Mouse (Mus musculus) G1E (cell line): ENCODE results near the gene Ptbp1. TPM values are rescaled to one million over a fixed set of nuclear protein-coding genes. Genes with fewer than 3 reads are reported as not detected.

Experiments
- ATAC-seq: 2 replicates; pipeline ENCODE4 v1.8.0; 2016; ENCODE audit warnings: mild to moderate bottlenecking; ENCODE audit not compliant: insufficient number of reproducible peaks, poor library complexity, low FRiP score, severe bottlenecking; ENCODE audit errors: extremely low read depth
- DNase-seq: peaks from one replicate; pipeline ENCODE4 v3.0.0; 2012; ENCODE audit warnings: low spot score
- H3K27me3 ChIP-seq: 2 replicates; pipeline ENCODE4 v1.6.1; 2012; ENCODE audit warnings: mild to moderate bottlenecking, low read length, inconsistent platforms; ENCODE audit not compliant: insufficient read depth
- H3K36me3 ChIP-seq: replicated peaks from 2 replicates; pipeline ENCODE3; 2012; ENCODE audit warnings: mild to moderate bottlenecking, inconsistent platforms
- H3K4me1 ChIP-seq: 2 replicates; pipeline ENCODE4 v1.6.1; 2012; ENCODE audit warnings: low read depth, low read length, inconsistent platforms, mixed read lengths; ENCODE audit not compliant: insufficient read depth
- H3K4me3 ChIP-seq: 2 replicates; pipeline ENCODE4 v1.5.1; 2012; ENCODE audit warnings: low read depth, mild to moderate bottlenecking, inconsistent platforms, low read length, moderate library complexity, mixed read lengths
- H3K9me3 ChIP-seq: replicated peaks from 2 replicates; pipeline ENCODE4 v1.6.1; 2012; ENCODE audit warnings: inconsistent platforms
- CTCF ChIP-seq: IDR thresholded peaks from 2 replicates; pipeline ENCODE4 v1.5.1; 2012; ENCODE audit warnings: low read depth, low read length, inconsistent platforms, mixed read lengths
- GATA1 ChIP-seq: IDR thresholded peaks from 2 replicates; pipeline ENCODE4 v1.6.1; 2012; ENCODE audit warnings: borderline replicate concordance, low read length, inconsistent platforms, mixed read lengths
- GATA2 ChIP-seq: IDR thresholded peaks from 2 replicates; pipeline ENCODE4 v1.6.1; 2012; ENCODE audit warnings: low read depth, low read length, inconsistent platforms, borderline replicate concordance
- POLR2AphosphoS5 ChIP-seq: IDR thresholded peaks from 2 replicates; pipeline ENCODE4 v1.6.1; 2012; ENCODE audit warnings: low read depth, low read length, inconsistent platforms; ENCODE audit not compliant: insufficient replicate concordance
- TAL1 ChIP-seq: conservative IDR thresholded peaks from 2 replicates; pipeline ENCODE4 v1.6.1; 2012; ENCODE audit warnings: low read depth, low read length, inconsistent platforms, mixed read lengths
- polyA plus RNA-seq: library from polyadenylated mRNA; stranded (reverse); fragments of >175 nt; gene quantifications from 2 replicates; pipeline ENCODE4 v1.2.3, GENCODE M21; 2012
- total RNA-seq, 2 experiments: library from RNA; stranded (forward) in 1 of 2; stranded (reverse) in 1 of 2; fragments of 200-1000 nt in 1 of 2; fragments of >200 nt in 1 of 2; fragmentation: Nextera tagmentation in 1 of 2; gene quantifications; 2 replicates each; pipeline ENCODE4 v1.2.3; 2014 to 2017

Gene Ptbp1
- total and polyA plus RNA-seq, 3 experiments, result 168 to 1,117 (median 333) TPM

DNA sequence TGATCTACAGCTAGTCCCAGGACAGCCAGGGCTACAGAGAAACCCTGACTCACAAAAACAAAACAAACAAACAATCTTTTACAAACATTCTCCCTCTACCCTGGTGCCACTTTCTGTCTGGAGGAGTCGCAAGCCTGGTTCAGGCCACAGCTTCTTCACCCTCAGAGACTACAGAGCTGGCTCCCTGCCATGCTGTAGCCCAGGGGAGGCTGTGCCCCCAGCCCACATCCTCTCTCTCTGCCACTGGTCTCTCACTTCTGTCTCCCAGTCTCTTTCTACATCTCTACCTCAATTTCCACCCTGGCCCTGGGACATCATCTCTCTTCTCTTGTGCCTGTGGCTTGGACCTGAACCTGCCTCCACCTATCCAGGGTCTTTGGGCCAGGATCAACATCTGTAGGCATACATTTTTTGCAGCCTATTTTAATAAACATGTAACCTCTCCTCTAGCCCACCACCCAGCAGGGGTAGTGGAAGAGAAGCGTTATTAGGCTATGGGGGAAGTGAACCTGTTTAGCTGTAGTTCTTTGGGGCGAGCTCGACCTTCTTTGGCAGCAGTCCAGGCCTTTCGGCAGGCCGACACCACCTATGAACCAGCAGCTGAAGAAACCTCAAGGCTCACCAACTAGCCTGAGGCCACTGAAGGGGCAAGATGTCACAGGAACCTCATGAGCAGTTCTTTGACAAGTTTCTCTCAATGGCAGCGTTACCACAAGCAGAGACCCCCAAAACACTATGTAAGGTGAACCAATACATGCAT lies 22.0 kb upstream of the Ptbp1 start:
- ATAC-seq (no peak), DNase-seq (no peak)
- H3K27me3 ChIP-seq, result peaks cover 49% of the 10 kb centered on the region
- H3K9me3 ChIP-seq, result 0 out of 2 replicates have a peak, but pooled peaks cover 2% of the 10 kb centered on the region
- TF ChIP-seq GATA2 (no peak), POLR2AphosphoS5 (no peak), GATA1 (no peak), TAL1 (no peak), CTCF (no peak)
- H3K4me3 ChIP-seq, result no peak overlapping the region
- 0 out of 2 replicates have a peak, but pooled peaks cover 3% of the 10 kb centered on the region for H3K4me1 ChIP-seq
- no peaks in the 10 kb centered on the region for H3K36me3 ChIP-seq

DNA sequence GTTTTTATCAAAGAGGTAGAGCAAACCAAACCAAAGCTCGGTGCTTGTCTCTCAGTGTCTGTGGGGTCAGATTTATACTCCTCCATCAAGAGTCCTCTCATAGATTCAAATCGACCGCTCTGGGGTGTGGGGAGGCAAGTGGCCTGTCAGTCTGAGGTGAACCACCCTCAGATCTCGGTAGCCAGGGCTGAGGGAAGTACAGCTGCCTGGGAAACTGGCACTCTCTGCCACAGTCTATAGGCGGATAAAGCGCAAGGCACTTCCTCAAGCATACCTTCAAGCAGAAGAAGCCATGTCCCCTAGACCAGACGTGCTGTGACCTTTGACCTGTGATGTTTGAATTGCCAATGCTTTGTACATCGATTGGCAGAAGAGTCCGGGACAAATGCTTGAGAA lies 21.4 kb upstream of the Ptbp1 start:
- DNase-seq, result no peak
- Histone ChIP-seq H3K27me3 (peaks cover 46% of the 10 kb centered on the region), H3K4me1 (0 out of 2 replicates have a peak, but pooled peaks cover 3% of the 10 kb centered on the region), H3K36me3 (no peaks in the 10 kb centered on the region), H3K9me3 (0 out of 2 replicates have a peak, but pooled peaks cover 4% of the 10 kb centered on the region), H3K4me3 (no peak overlapping the region)
- TF ChIP-seq POLR2AphosphoS5, result no peak
- no peak for TF ChIP-seq GATA1
- no peak for TF ChIP-seq TAL1
- TF ChIP-seq CTCF, result no peak
- no peak for TF ChIP-seq GATA2
- ATAC-seq, result no peak

DNA sequence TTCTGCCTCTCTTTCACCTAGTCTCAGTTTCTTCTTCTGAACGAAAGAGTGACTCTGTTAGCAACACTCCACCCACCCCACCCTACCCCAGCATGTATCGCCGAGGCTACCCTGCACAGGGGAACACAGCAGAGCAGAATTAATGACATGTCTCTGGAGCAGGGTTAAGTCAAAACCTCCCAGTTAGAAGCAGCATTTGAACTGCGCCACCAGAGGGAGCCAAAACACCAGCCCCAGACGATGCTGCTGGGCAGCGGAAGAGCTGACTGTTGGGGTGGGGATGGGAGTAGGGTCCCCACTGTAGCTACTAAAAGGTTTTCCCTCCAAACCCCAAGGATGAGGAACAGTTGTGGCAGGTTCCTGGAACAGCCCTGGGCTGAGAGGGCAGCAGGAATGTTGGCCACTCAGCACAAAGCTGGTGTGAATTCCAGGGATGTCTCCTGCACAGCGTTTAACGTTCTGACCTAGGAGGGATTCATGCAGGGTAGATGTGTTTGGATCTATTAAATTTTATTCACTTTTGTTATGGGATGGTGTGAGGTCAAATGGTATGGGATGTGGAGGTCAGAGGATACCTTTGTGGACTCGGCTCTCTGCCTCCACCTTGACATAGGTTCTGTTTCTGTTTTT lies 19.3 kb upstream of the Ptbp1 start:
- Histone ChIP-seq H3K4me1 (0 out of 2 replicates have a peak, but pooled peaks cover 3% of the 10 kb centered on the region), H3K4me3 (no peak overlapping the region), H3K27me3 (peaks cover 36% of the 10 kb centered on the region), H3K9me3 (0 out of 2 replicates have a peak, but pooled peaks cover 4% of the 10 kb centered on the region), H3K36me3 (no peaks in the 10 kb centered on the region)
- DNase-seq (peak; percentile 55), ATAC-seq (no peak)
- TF ChIP-seq TAL1, result no peak
- peak; percentile 75; the same call in 1 of the 2 replicates for TF ChIP-seq CTCF

DNA sequence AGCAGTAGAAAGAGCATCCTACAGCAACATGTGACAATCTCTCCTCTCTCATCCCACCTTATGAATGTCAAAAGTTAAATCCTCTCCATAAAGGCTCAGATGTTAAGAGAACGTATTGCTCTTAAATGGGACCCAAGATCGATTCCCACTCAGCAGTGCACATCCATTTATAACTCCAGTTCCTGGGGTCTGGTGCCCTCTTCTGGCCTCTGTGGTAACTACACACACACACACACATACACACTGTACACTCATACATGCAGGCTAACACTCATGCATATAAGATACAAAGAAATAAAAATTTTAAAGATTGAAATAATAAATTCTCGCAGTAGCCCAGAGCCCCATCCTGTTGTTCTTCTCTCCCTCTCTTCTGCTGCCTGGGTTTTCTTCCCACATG lies 17.3 kb upstream of the Ptbp1 start:
- peaks cover 16% of the 10 kb centered on the region for H3K4me1 ChIP-seq
- DNase-seq, result no peak

DNA sequence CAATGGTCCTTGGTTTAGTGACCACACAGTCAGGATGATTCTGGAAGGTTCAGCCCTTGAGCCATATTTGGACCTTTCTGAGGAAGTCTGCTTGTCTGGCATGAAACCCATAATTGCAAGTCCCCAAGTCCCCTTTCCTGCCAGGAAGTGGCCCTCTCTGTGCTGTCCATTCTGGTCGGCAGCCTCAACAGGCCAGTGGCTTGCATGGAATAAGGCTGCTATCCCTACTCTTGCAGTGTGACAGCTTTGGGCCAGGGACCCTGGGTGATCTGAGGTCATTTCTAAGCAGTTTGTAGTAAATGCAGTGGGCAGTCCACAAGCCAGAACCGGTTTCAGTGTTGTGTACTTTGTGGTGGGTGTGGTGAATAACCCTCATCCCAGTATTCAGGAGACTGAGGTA lies 16.1 kb upstream of the Ptbp1 start:
- DNase-seq (no peak), ATAC-seq (no peak)
- no peak for TF ChIP-seq CTCF
- TF ChIP-seq POLR2AphosphoS5, result no peak
- TF ChIP-seq TAL1, result no peak
- TF ChIP-seq GATA2, result no peak
- no peak for TF ChIP-seq GATA1
- H3K9me3 ChIP-seq, result 0 out of 2 replicates have a peak, but pooled peaks cover 4% of the 10 kb centered on the region
- H3K4me1 ChIP-seq, result peaks cover 18% of the 10 kb centered on the region
- no peaks in the 10 kb centered on the region for H3K36me3 ChIP-seq
- H3K4me3 ChIP-seq, result no peak overlapping the region
- H3K27me3 ChIP-seq, result peaks cover 26% of the 10 kb centered on the region

More for the DNA sequence above, 17.3 kb upstream of the Ptbp1 start:
- Histone ChIP-seq H3K36me3 (no peaks in the 10 kb centered on the region), H3K27me3 (peaks cover 30% of the 10 kb centered on the region), H3K9me3 (0 out of 2 replicates have a peak, but pooled peaks cover 4% of the 10 kb centered on the region), H3K4me3 (no peak overlapping the region)
- TF ChIP-seq GATA2 (no peak), GATA1 (no peak), POLR2AphosphoS5 (no peak), TAL1 (no peak), CTCF (no peak)
- ATAC-seq, result no peak

DNA sequence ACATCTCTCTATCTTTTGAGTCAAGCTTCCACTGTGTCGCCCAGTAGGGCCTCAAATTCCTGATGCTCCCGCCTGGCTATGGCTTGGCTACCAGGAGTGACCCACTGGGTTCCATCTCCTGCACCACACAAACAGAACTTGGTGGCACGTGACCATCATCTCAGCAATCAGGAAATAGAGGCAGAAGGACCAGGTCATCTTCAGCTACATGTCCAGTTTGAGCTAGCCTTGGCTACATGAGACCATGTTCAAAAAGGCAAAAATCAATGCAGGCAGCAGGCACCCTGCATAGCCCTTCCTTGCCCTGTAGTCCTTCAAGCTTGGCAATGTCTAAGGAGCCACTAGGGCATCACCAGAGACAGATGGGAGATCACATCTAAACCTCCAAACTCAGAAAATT lies 14.1 kb upstream of the Ptbp1 start:
- Histone ChIP-seq H3K9me3 (0 out of 2 replicates have a peak, but pooled peaks cover 4% of the 10 kb centered on the region), H3K4me1 (peaks cover 15% of the 10 kb centered on the region), H3K4me3 (no peak overlapping the region), H3K27me3 (peaks cover 41% of the 10 kb centered on the region), H3K36me3 (no peaks in the 10 kb centered on the region)
- DNase-seq (no peak), ATAC-seq (no peak)
- TF ChIP-seq POLR2AphosphoS5 (no peak), TAL1 (no peak; the same call in 1 of the 2 replicates), CTCF (no peak), GATA2 (no peak), GATA1 (no peak)
